Mouse (Mus musculus) induced T-regulatory cell, adult 2 months (primary cell): Measurements from ENCODE around the gene Adamts4.

Experiments
- DNase-seq: peaks from one replicate; pipeline ENCODE4 v3.0.0-alpha.2; 2012; ENCODE audit warnings: low read depth

Gene Adamts4

GRCm38 (mm10) chr1:171256095-171256818 lies 6.0 kb downstream of the Adamts4 start:
- no peak for DNase-seq

GRCm38 (mm10) chr1:171256937-171257548 lies 6.8 kb downstream of the Adamts4 start:
- peak; percentile 81 for DNase-seq

GRCm38 (mm10) chr1:171257781-171258180 lies 7.6 kb downstream of the Adamts4 start:
- no peak for DNase-seq

- no peak for DNase-seq
Measured at GRCm38 (mm10) chr1:171258921-171259320, 8.7 kb downstream of the Adamts4 start.

GRCm38 (mm10) chr1:171260316-171260715 lies 10.1 kb downstream of the Adamts4 start:
- DNase-seq, result no peak

GRCm38 (mm10) chr1:171262594-171263130 lies 12.4 kb downstream of the Adamts4 start:
- DNase-seq, result no peak

GRCm38 (mm10) chr1:171263185-171263611 lies 13.0 kb downstream of the Adamts4 start:
- DNase-seq, result no peak

GRCm38 (mm10) chr1:171263666-171264461 lies 13.6 kb downstream of the Adamts4 start:
- DNase-seq, result no peak

GRCm38 (mm10) chr1:171265971-171266744 lies 15.9 kb downstream of the Adamts4 start:
- no peak for DNase-seq

- no peak for DNase-seq
Measured at GRCm38 (mm10) chr1:171268341-171268740, 18.1 kb downstream of the Adamts4 start.

GRCm38 (mm10) chr1:171269848-171270572 lies 19.8 kb downstream of the Adamts4 start, which contains the start of gene B4galt3:
Gene B4galt3, plus strand, starts transcription at chr1:171270328.
- DNase-seq, result peak; percentile 95

GRCm38 (mm10) chr1:171270573-171270900 lies 20.3 kb downstream of the Adamts4 start:
- no peak for DNase-seq

- no peak for DNase-seq
Measured at GRCm38 (mm10) chr1:171271196-171271595, 21.0 kb downstream of the Adamts4 start.

GRCm38 (mm10) chr1:171271622-171272021 lies 21.4 kb downstream of the Adamts4 start:
- no peak for DNase-seq

GRCm38 (mm10) chr1:171272086-171272485 lies 21.9 kb downstream of the Adamts4 start:
- no peak for DNase-seq

- DNase-seq, result no peak
Measured at GRCm38 (mm10) chr1:171274171-171274570, 23.9 kb downstream of the Adamts4 start.

- no peak for DNase-seq
Measured at GRCm38 (mm10) chr1:171275144-171275734, 25.0 kb downstream of the Adamts4 start.

GRCm38 (mm10) chr1:171276110-171276748 lies 26.0 kb downstream of the Adamts4 start:
- no peak for DNase-seq

GRCm38 (mm10) chr1:171277736-171278135 lies 27.5 kb downstream of the Adamts4 start:
- DNase-seq, result no peak

GRCm38 (mm10) chr1:171278436-171278835 lies 28.2 kb downstream of the Adamts4 start:
- no peak for DNase-seq
